Mouse (Mus musculus): ENCODE measurements around the gene Olfr1378. TPM values are rescaled to one million over a fixed set of nuclear protein-coding genes. Genes with fewer than 3 reads are reported as not detected.

The Olfr1378 gene
- not detected for polyA plus RNA-seq (2014; fragmentation: Illumina TruSeq; extraction: RNeasy Lipid Tissue Mini Kit (QIAGEN cat#74804); ENCODE audit: low read depth, low replicate concordance)

DNA sequence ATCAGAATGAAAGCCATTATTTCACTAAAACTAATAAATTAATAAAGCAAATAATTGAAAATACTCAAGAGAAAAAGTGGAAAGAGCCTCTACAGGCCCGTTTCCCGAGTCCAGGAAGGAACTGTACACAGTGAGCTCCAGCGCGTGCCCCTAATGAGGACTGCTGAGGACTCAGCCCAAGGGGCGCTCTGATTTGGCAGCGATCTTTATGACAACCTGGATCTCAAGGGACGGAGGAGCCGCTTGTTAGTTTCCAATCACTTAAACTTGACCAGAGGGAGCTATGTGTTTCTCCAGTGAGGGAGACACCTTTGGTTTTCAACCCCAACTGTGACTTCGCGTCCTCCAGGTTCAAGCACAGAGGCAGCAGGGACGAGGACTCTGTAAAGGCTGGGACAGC is at the start of gene Olfr1378:
Gene Olfr1378 (plus strand): TSS at position 301 of the 400 bp plus-strand sequence.

DNA sequence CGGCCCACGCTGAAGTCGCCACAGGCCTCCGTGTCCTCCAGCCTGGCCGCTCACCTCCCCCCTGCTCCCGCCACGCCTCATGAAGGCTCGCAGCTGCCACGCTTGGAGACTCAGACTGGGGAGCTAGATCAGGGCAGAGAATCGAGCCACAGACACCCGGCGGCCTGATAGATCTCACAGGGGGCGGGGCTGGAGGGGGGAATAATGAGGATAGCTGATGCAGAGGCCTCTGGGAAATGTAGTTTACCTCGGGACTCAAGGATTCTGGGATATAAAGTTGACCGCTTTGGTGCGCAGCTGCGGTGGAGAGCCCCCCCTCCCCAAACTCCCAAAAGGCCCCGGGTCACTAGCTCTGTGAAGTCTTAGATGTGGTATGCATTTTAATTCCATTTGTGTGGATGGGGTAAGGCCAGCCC is 34.9 kb upstream of the Olfr1378 start, which contains the start of gene Zfp354b:
Gene Zfp354b (minus strand): TSS at position 183 of the 416 bp plus-strand sequence.

GRCm38 (mm10) chr11:50943506-50943905 is 22.8 kb upstream of the Olfr1378 start, which contains the start of gene 4933414I15Rik:
Gene 4933414I15Rik, minus strand, starts transcription at chr11:50943765.

DNA sequence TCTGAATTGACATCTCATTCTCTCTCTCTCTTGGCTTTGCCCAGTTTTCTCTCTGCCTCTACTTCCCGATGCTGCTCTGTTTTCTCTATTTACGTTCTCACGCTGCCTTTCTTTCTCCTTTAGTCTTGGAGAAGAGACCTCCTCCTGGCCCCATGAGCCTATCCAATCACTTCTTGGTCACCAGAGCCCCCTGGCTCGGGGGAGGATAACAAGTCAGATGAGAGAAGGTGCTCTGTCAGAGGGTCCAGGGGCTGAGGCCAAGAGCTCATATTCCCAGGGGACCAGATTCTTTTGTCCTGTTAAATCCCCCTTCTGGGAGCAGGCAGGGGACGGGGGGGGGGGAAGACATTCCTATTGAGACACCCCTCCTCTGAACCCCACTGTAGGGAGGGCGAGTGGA is 12.7 kb upstream of the Olfr1378 start, which contains the start of gene Prop1:
Gene Prop1 (minus strand): TSS at position 101 of the 400 bp plus-strand sequence.

GRCm38 (mm10) chr11:50981667-50982066 is 15.3 kb downstream of the Olfr1378 start, which contains the start of gene Olfr1377:
Gene Olfr1377, plus strand, starts transcription at chr11:50981967.

GRCm38 (mm10) chr11:51003296-51003695 is 37.0 kb downstream of the Olfr1378 start, which contains the start of gene Olfr51:
Gene Olfr51, plus strand, starts transcription at chr11:51003596.

GRCm38 (mm10) chr11:51013936-51014335 is 47.6 kb downstream of the Olfr1378 start, which contains the start of gene Olfr54:
Gene Olfr54, plus strand, starts transcription at chr11:51014236.

Other genes starting within 250 kb of the Olfr1378 start
- 3.2 TPM for gene Zfp354c, start 138.8 kb upstream of the Olfr1378 start, polyA plus RNA-seq (2014; fragmentation: Illumina TruSeq; extraction: RNeasy Lipid Tissue Mini Kit (QIAGEN cat#74804); ENCODE audit: low read depth, low replicate concordance)
- 0.88 TPM for gene Zfp879, start 125.0 kb upstream of the Olfr1378 start, polyA plus RNA-seq (2014; fragmentation: Illumina TruSeq; extraction: RNeasy Lipid Tissue Mini Kit (QIAGEN cat#74804); ENCODE audit: low read depth, low replicate concordance)
- not detected for gene Grm6, start 115.8 kb upstream of the Olfr1378 start, polyA plus RNA-seq (2014; fragmentation: Illumina TruSeq; extraction: RNeasy Lipid Tissue Mini Kit (QIAGEN cat#74804); ENCODE audit: low read depth, low replicate concordance)
- 1.6 TPM for gene Zfp454, start 78.9 kb upstream of the Olfr1378 start, polyA plus RNA-seq (2014; fragmentation: Illumina TruSeq; extraction: RNeasy Lipid Tissue Mini Kit (QIAGEN cat#74804); ENCODE audit: low read depth, low replicate concordance)
- gene Zfp2, start 50.4 kb upstream of the Olfr1378 start, polyA plus RNA-seq (2014; fragmentation: Illumina TruSeq; extraction: RNeasy Lipid Tissue Mini Kit (QIAGEN cat#74804); ENCODE audit: low read depth, low replicate concordance): 8.2 TPM
- 2.2 TPM for gene Zfp354b, start 34.9 kb upstream of the Olfr1378 start, polyA plus RNA-seq (2014; fragmentation: Illumina TruSeq; extraction: RNeasy Lipid Tissue Mini Kit (QIAGEN cat#74804); ENCODE audit: low read depth, low replicate concordance)
- gene 4933414I15Rik, start 22.8 kb upstream of the Olfr1378 start, polyA plus RNA-seq (2014; fragmentation: Illumina TruSeq; extraction: RNeasy Lipid Tissue Mini Kit (QIAGEN cat#74804); ENCODE audit: low read depth, low replicate concordance): 1.5 TPM
- not detected for gene Prop1, start 12.8 kb upstream of the Olfr1378 start, polyA plus RNA-seq (2014; fragmentation: Illumina TruSeq; extraction: RNeasy Lipid Tissue Mini Kit (QIAGEN cat#74804); ENCODE audit: low read depth, low replicate concordance)
- not detected for gene Olfr1377, start 15.4 kb downstream of the Olfr1378 start, polyA plus RNA-seq (2014; fragmentation: Illumina TruSeq; extraction: RNeasy Lipid Tissue Mini Kit (QIAGEN cat#74804); ENCODE audit: low read depth, low replicate concordance)
- gene Olfr51, start 37.1 kb downstream of the Olfr1378 start, polyA plus RNA-seq (2014; fragmentation: Illumina TruSeq; extraction: RNeasy Lipid Tissue Mini Kit (QIAGEN cat#74804); ENCODE audit: low read depth, low replicate concordance): not detected
- not detected for gene Olfr54, start 47.7 kb downstream of the Olfr1378 start, polyA plus RNA-seq (2014; fragmentation: Illumina TruSeq; extraction: RNeasy Lipid Tissue Mini Kit (QIAGEN cat#74804); ENCODE audit: low read depth, low replicate concordance)
- gene Olfr1375, start 81.6 kb downstream of the Olfr1378 start, polyA plus RNA-seq (2014; fragmentation: Illumina TruSeq; extraction: RNeasy Lipid Tissue Mini Kit (QIAGEN cat#74804); ENCODE audit: low read depth, low replicate concordance): not detected
- gene Zfp354a, start 92.7 kb downstream of the Olfr1378 start, polyA plus RNA-seq (2014; fragmentation: Illumina TruSeq; extraction: RNeasy Lipid Tissue Mini Kit (QIAGEN cat#74804); ENCODE audit: low read depth, low replicate concordance): 3.1 TPM

Measured in adipose tissue, adult 10 weeks (tissue).